Mouse (Mus musculus): ENCODE measurements at regions not wholly inside any gene's neighbourhood (a gene's known extent, or its start where the extent isn't known, plus 50 kb on each side); places are given as distances from the start of the nearest gene placed in this dataset.

DNA sequence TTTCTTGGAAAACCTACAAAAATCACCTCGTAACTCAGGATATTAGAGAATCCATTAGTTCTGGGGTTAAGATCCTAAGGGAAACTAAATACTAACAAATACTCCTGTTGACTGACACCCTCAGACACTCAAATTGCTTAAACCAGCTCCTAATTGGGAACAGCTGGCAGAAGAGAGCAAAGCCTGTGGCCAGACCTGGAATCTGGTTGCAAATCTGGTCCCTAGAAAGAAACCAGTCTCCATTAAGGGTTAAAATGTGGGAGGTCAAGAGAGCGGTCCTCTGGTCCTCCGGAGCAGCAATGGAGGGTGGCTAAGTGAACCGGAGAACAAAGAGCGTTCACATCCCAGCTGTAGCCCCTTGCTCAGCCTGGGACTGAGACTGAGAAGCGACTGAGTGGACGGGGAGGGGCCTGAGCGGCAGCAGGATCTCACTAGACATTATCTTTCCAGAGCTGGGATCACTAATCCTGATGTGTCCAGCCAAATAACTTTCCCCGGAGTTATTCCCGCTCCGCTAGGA lies 51.4 kb upstream of the Ptgfrn start:
- no peaks in the 10 kb centered on the region for H3K27me3 ChIP-seq (replicated peaks)
- no peaks in the 10 kb centered on the region for H3K36me3 ChIP-seq
- H3K4me2 ChIP-seq = peak overlapping the region; percentile 7; the same call in 1 of the 2 replicates
- no peaks in the 10 kb centered on the region for H3K9me3 ChIP-seq (replicated peaks)
- H3K4me3 ChIP-seq (replicated peaks) = no peak overlapping the region
- no peak overlapping the region for H3K9ac ChIP-seq (replicated peaks)
- peaks cover 28% of the 10 kb centered on the region for H3K4me1 ChIP-seq
- peak overlapping the region; percentile 70; the same call in 1 of the 2 replicates for H3K27ac ChIP-seq (replicated peaks)
- 30% methylated on average over 11 of the region's 11 CpGs for WGBS
- peak; percentile 22; the same call in 1 of the 2 replicates for ATAC-seq (ENCODE audit: low FRiP score)
